Mouse (Mus musculus): ENCODE results near the gene 1700016C15Rik.
A peak's percentile ranks its signal among the peaks of the same experiment; 100 is the strongest.

1700016C15Rik gene

DNA sequence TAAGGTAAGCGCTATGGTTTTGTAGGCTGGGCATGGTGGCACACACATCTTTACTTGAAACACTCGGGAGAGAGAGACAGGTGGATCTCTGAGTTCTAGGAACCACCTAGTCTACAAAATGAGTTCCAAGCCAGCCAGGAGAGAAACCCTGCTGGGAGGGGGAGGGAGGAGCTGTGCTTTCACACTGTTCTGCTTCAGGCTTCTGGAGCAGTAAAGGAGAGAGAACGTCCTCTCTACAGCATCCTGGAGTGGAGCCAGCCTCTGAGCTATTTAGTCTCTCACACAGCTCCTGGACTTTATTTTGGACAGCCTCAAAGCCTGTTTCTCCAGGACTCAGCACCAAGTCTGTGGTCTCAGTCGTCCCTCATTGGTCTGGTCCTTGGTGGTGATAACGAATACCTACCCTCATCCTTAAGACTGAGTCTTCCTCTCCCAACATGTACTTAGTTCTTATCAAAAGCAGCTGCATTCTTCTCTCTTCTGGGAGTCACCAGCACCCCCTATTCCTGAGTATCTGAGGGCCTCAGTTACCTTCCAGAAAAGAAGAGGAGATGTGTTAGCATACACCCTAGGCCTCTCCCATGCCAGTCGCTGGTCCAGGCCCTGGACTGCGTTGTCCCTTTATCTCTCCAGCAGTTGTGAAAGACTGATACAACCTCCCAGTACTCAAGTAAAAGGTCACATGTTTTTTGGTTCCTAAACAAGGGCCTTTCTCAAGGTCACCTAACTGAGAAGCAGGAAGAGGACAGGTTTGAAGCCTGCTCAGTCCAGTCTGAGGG, 12.4 kb upstream of the 1700016C15Rik start:
- no peak for DNase-seq (ENCODE audit: low spot score in 2 of 2)

DNA sequence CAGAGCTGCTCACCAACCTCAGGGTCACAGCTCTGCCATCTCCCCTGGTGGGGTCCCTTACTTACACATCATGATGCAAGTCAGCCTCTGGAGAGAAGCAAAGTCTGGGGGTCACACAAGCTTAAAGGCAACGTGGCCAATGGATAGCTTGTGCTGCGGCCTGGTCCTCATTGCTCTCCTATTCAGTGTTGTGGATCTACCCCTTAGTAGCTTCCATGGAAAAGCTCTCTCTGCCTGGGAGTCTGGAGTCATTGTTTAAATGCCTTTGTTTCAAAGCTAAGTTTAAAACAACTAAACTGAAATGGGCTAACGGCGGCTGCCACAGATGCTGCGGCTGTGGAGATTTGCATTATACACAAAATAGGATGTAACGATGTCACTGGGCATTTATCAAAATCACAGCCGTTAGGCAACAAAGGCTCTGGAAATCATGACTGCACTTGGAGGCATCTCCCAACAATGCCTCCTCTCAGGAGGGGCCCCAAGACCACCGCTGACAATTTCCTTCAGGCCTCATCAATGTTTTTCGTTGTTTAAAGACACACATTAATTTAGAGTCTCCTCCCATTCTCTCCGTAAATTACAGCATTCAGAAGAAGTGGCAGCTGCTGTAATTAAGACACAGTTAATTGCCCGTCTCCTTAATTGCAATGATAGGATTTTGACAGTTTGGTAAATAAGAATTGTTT, 11.1 kb upstream of the 1700016C15Rik start:
- no peak for DNase-seq (ENCODE audit: low spot score in 2 of 2)

DNA sequence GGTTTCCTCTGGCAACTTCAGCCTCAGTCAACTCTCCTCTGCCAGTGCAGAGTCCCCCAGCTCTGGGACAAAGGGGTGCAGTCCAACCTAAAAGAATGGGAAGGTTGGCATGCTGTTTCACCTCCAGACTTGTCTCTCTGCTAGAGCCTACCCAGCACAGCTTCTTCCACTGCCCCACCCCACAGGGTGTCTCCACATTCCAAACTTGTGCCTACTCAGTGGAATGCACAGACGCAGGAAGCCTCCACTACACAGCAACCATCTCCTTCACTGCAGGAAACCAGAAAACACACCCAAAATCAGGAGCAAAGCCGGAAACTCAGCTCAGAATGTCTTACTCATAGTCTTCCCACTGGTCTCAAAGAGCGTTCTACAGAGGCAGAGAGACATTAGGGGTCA, 10.6 kb upstream of the 1700016C15Rik start:
- no peak for DNase-seq (ENCODE audit: low spot score in 2 of 2)

DNA sequence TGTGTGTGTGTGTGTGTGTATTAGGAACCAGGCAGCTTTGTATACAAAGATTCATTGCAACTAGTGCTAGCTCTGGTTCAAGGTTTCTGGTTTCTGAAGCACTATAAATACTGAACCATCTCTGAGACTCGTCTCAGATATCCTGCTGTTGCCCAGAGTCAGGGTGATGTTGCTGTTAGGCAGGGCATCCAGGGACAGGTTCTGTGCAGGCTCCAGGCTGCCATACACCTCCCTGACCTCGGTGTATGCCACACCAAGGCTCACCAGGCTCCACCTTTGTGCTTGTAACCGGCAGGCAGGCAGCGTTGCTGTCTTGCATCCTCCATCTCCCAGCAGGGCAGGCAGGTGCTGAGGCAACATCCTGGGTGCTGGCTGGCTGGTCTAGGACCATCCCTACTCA, 5.8 kb upstream of the 1700016C15Rik start:
- DNase-seq (ENCODE audit: low spot score in 2 of 2) = no peak

DNA sequence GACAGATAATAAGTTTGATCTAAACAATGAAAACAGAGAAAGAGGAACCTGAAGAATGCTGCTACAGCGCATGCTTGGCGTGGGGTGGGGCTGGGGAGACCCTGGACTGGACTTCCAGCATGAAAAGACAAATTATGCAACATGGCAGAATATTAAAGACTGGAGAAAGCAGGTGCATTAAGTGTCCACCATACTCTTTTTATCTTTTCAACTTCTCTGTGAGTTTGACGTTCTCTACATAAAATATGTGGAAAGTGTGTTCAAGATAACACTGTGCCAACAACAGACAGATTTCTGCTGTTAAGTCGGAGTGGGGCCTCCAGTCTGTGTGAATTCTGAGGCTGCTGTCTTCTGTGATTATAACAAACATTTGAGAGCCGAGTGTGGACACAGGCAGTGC, 2.7 kb upstream of the 1700016C15Rik start:
- DNase-seq (ENCODE audit: low spot score in 2 of 2) = no peak

DNA sequence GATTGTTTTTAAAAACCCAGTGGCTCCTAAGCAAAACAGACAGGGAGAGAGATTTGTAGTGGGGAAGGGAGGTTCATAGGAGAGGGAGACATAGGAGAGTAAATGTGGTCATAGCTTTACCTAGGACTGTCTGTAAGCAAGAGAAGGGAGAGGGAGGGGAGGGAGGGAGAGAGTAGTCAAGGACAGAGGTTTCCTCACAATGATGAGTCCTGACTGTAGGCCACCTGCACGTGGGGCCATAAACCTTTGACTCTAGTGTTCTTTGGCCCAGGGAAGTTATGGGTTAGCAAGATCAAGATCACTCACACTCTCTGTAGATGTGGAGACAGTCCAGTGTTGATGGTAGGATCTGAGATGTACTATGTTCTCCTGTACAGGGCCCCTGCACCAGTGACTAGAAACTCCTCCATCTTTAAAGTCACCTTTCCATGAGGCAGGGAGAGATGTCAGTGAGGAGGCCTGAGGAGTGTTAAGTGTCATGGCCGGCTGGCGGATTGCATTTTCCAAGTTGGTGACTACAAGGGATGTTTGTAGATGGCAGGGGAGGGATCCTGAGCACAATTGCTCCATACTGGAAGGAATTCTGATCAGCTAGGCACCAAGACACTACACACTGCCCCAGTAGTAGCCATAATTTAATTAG, 1.6 kb upstream of the 1700016C15Rik start:
- no peak for DNase-seq (ENCODE audit: low spot score in 2 of 2)

DNA sequence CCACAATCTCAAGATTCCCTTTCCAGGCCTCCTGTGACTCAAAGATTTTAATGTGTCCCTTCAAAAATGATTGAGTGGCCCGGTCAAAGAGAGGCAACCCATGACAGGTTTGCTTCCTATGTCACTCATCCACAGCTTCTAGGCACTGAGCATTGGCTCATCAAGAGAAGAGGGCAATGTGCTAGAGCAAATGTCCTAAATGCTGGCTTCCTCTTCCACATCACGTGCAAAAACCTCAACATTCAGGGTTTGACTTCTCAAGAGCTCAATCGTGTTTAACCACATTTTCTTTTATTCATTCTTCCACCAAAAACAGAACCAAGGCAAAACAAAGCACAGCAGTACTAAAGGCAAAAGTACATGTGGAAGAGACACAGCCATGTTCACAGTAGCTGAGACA, 2.4 kb downstream of the 1700016C15Rik start:
- no peak for DNase-seq (ENCODE audit: low spot score in 2 of 2)

DNA sequence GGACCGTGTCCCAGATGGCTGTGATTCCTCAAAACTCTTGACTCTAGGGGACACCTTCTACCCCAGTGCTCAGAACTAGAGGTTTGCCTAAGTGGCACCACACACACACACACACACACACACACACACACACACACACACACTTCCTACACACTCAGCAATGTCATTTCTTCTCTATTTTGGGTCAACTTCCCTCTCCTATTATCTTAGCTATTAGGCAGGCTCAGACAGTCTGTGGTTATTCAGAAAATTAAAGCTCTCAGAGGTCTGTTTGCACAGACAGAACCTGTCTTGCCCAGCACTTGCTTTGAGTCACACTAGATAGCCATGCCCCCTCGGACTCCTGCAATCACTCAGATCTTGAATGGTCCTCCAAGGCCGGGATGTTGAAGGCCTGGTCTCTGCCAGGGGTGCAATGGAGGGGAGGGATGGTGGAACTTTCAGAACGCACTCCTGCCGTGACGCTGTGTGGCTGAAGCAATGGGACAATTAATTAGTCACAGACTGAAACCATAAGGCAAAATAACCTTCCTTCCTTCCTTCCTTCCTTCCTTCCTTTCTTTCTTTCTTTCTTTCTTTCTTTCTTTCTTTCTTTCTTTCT, 8.0 kb downstream of the 1700016C15Rik start:
- DNase-seq (ENCODE audit: low spot score in 2 of 2) = peak; percentile 3 to 5

DNA sequence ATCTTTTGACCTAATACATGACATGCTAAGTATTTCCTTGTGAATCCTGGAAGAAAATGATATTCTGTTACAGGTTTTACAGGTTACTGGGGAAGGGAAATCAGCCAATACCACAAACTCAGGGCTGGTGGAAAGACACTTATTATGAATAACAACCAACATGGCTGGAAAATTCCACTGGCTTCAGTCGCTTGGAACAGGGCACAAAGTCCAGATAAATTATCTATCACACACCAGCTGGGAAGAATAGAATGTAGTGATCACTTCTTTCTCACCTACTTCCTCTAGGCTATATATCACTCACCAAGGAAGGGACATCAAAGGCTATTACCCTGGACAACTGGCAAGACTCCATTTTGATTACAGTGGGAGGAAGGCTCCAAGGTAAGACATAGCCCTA, 11.1 kb downstream of the 1700016C15Rik start:
- no peak for DNase-seq (ENCODE audit: low spot score in 2 of 2)

DNA sequence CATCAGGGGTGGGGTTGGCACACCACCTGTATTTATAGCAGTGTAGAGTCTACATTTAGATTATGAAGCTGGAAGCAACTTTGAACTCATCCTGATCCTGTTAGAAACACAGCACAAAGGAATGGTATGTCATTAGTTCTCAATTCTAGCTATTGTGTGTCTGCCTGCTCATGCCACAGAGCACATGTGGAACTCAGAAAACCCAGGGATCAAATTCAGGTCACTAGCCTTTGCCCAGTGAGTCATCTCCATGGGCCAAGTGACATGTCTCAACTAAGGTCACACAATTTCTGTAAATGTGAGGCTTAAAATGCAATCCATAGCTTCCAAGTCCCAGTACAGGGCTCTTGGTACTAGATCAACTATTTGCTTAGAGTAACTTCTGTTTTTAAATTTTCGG, 12.5 kb downstream of the 1700016C15Rik start:
- no peak for DNase-seq (ENCODE audit: low spot score in 2 of 2)

DNA sequence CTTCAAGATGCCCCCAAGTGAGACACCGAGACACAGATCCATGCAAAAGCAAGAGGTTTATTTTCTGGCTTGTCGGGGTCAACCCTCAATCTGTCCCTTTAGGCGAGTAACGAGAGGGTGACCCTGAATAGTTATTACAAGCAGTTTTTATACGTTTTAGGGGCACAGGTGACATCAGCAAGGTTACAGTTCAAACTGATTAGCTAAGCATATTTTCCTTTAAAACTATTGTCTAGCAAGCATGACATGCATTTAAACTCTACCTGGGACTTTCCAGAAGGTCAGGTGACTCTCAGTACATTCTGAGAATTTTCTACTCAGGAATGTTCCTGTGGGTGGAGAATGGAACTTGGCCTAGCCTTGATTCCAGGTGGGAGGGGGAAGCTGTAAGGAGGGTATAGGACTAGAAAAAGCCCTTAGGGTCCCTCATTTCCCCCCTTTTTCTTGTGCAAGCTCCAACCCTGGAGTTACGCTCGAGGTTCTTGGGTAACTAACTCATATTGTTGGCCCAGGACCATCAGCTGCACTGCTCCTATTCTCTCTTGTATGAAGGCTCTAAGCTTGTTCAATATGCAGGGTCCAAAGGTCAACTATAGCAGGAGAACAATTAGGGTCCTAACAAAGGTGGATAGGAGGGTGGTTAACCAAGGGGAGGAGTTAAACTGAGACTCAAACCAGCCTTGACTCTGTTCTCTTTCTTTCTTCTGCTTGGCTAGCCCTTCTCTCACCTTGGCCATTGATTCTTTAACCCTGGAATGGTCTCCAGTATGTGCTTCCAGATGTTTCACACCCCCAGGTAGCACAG, 15.1 kb downstream of the 1700016C15Rik start:
- no peak for DNase-seq (ENCODE audit: low spot score in 2 of 2)

DNA sequence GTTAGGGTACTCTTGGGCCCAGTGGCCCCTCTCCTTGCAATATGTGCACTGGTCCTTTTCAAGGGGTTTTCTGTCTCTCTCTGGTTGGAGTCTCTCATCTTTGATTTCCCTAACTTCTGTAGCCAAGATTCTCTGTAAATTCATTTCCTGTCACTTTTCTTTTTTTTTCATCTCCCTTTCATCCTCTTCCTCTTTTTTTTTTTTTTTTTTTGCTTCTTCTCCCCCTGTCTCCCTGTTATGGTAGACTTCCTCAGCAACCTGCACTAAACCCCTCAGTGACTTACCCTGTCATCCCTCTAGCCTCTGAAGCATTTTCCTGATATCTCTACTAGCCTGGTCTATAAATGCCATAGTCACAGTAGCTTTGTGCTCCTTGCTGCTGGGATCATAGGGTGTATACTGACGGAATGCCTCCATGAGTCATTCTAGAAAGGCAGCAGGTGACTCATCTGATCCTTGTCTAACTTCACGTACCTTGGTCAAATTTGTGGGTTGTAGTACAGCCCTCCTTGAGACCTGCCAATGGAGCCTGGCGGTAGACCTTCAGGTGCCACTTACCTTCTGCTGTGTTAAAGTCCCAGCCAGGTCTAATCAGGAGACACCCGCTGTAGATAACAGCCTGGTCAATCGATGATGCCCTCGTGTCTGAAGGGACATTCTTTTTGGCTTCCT, 18.4 kb downstream of the 1700016C15Rik start:
- DNase-seq (ENCODE audit: low spot score in 2 of 2) = no peak

DNA sequence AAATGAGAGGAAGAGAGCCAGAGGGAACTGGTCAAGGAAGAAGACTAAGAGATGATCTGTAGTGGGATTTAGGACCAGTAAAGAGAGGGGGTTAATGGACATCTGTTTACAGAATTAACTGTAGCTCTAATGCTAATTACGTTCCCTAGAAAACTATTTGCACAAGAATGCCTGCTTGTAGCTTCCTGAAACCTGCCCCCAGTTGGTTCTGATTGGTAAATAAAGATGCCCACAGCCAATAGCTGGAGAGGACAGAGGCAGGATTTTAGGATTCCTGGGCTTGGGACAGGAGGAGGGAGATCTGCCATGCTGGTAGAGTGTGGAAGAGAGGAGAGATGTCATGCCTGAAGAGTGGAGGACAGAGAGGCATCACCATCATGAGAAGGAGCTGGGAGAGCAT, 23.9 kb downstream of the 1700016C15Rik start:
- no peak for DNase-seq (ENCODE audit: low spot score in 2 of 2)

DNA sequence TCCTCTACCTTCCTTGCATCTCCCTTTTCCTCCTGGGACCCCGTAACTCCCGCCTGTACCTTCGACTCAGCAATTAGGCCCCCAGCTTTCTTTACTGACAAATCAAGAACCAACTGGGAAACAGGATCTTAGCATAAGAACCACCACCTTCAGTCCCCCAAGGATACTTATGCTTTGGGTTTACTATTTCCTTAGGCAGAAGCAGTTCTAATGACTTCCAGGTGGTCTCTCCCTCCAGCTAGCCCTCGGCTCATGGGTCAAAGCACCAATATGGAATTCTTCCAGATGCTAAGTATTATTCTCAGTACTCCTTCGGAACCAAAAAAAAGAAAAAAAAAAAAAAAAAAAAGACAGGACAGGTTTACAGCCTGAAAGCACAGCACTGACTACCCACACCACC, 27.6 kb downstream of the 1700016C15Rik start:
- no peak for DNase-seq (ENCODE audit: low spot score in 2 of 2)

DNA sequence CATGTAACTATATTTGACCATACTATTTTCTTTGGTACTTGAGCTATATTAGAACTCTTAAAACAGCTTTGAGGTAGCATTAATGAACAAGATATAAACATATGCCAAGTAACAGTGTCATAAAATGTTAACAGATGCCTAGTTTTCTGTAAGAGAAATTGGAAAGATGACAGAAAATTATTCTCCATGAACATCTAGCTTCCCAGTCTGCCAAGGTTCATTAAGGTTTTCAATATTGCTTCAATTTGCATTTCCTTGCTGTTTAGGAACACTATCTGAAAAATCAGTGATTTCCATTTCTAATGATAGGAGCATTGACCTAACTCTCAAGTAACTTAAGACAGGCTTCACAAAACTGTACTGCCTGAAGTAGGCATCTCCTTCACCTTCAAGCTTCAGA, 39.3 kb downstream of the 1700016C15Rik start:
- DNase-seq (ENCODE audit: low spot score in 2 of 2) = no peak

DNA sequence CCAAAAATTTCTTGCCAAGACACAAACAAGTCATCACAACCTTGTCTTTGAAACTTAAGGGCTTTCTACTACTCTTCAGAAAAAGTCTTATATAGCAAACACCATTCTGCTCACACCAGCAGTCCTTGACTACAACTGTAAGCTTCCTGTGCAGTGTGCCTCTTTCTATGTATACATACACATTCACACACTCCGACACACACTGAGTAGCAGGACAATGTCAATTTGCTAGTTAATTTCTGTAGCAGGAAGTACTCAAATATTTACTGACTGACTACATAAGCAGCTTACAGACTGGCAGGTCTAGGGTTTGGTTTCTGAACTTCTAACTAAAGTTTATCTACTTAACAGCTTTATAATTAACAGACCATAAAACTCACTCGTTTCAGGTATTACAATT, 47.8 kb downstream of the 1700016C15Rik start:
- DNase-seq (ENCODE audit: low spot score in 2 of 2) = no peak

DNA sequence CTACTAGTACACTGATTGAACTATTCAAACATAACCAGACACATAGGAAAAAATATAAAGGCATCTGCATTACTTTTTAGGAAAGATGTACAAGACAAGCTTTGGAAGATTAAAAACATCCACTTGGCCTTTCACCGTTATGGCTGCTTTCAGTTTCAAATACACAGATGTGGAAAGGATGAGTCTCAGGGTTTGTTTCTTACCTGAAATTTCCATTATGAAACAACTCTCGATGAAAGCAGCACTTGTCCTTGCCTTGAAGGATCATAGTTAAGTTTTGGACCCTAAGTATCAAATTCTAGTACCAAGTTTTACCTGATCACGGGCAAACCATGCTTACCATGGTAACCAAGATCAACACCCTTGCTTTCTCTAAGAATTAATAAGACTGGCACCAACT, 63.2 kb downstream of the 1700016C15Rik start:
- DNase-seq (ENCODE audit: low spot score in 2 of 2) = no peak

DNA sequence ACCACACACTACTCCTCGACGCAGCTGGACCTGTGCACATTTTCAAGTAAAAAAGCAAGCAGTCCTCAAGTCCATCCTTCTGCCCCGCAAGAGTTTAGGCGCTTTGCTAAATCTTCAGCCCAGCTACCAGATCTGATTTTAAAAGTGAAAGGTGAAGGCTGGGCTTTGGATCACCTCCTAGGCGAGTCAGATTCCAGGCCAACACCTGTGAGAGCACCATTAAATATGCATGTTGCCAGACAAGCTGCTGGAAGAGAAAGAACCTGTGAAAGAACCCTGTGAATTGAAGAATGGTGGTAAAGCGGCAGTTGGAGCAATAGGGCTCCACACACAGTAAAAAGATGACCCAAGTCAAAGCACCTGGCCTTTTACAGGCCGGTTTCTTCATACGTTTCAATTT, 65.3 kb downstream of the 1700016C15Rik start:
- DNase-seq (ENCODE audit: low spot score in 2 of 2) = peak in 1 of 2 experiments; percentile 13

DNA sequence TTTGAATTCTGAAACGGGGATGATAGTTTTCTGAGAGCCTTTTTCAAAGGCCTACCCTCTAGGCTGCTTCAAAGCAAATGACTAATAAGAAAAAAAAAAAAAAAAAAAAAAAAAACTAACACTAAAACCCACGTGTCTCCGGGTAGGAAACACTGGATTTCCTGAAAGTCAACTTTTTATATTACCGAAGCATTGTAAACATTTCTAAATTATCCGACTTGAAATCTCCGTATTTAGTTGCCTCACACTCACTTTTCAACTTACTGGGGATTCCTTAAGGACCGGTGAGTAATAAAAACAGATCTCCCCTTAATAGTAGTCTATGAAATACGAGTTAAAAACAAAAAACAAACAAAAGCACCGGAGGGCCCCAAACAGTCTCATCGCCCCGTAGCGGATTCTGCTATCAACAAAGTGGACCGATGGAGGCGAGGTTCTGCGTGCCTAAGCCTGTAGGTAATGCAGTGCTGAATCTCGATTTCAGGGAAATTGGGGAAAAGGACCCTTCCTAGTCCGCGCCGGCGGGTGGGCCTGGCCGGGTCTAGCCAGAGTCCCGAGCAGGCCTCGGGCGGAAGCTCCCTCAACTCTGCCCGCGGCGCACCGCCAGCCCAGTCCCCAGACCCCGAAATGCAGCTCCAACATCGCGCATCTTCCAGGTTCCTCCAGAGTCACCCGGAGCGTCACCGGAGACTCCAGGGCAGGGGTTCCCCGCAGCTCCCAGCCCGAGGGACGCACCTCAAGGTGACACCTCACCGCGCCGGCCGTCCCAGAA, 66.0 kb downstream of the 1700016C15Rik start:
- DNase-seq (ENCODE audit: low spot score in 2 of 2) = peak in 1 of 2 experiments; percentile 36

Measured in urinary bladder, adult 18-20 months (tissue).